Mouse (Mus musculus) intestine, postnatal 0 days (tissue): Measurements from ENCODE around the gene Galnt7. TPM values are rescaled to one million over a fixed set of nuclear protein-coding genes. Genes with fewer than 3 reads are reported as not detected.
A peak's percentile ranks its signal among the peaks of the same experiment; 100 is the strongest.

Source experiments
- ATAC-seq: fragments of 200-750 bp; cut with Nextera tagmentation; 2 replicates; pipeline ENCODE4 v1.8.0; 2017; ENCODE audit warnings: mild to moderate bottlenecking, moderate TSS enrichment, moderate library complexity
- H3K27ac ChIP-seq: fragments of 300-500 bp; sonication (generic); 2 replicates; pipeline ENCODE4 v1.5.1; 2014; ENCODE audit warnings: mild to moderate bottlenecking, low read depth, low read length, moderate library complexity
- H3K27me3 ChIP-seq: fragments of 300-500 bp; sonication (generic); replicated peaks from 2 replicates; pipeline ENCODE4 v1.6.1; 2014; ENCODE audit warnings: low read length, mixed read lengths; ENCODE audit not compliant: control insufficient read depth, insufficient read depth
- H3K36me3 ChIP-seq: fragments of 300-500 bp; sonication (generic); 2 replicates; pipeline ENCODE4 v1.6.1; 2014; ENCODE audit warnings: mild to moderate bottlenecking, moderate library complexity; ENCODE audit not compliant: control insufficient read depth, insufficient read depth
- H3K4me1 ChIP-seq: fragments of 300-500 bp; sonication (generic); replicated peaks from 2 replicates; pipeline ENCODE4 v1.6.1; 2014; ENCODE audit warnings: antibody characterized with exemption, low read length, mixed read lengths; ENCODE audit not compliant: control insufficient read depth, insufficient read depth
- H3K4me2 ChIP-seq: fragments of 300-500 bp; sonication (generic); replicated peaks from 2 replicates; pipeline ENCODE4 v1.6.1; 2014; ENCODE audit warnings: low read depth, mild to moderate bottlenecking, moderate library complexity
- H3K4me3 ChIP-seq: fragments of 300-500 bp; sonication (generic); 2 replicates; pipeline ENCODE4 v1.5.1; 2014; ENCODE audit warnings: low read depth, low read length
- H3K9ac ChIP-seq: fragments of 300-500 bp; sonication (generic); 2 replicates; pipeline ENCODE4 v1.6.1; 2014; ENCODE audit warnings: mild to moderate bottlenecking, low read depth, low read length
- H3K9me3 ChIP-seq: fragments of 300-500 bp; sonication (generic); 2 replicates; pipeline ENCODE4 v1.6.1; 2016; ENCODE audit warnings: mixed run types; ENCODE audit not compliant: control insufficient read depth
- CTCF ChIP-seq: sonication (generic); IDR thresholded peaks from 2 replicates; pipeline ENCODE4 v1.5.1; 2016; ENCODE audit warnings: low read depth, mild to moderate bottlenecking, control low read depth, antibody characterized with exemption, moderate library complexity
- WGBS: fragments of 180-500 bp; shearing (Covaris S2); extraction: QIAGEN DNeasy Blood & Tissue Kit; methylation state at CpG from one replicate; pipeline ENCODE4 v1.1.7; 2014; 5-methylcytosine and 5-hydroxymethylcytosine counted together
- polyA plus RNA-seq: library from polyadenylated mRNA; unstranded; fragments of >200 nt; fragmentation: Nextera tagmentation; extraction: Ambion mirVana; gene quantifications from 2 replicates; pipeline ENCODE4 v1.2.1, GENCODE M21; 2015

Gene Galnt7
- polyA plus RNA-seq, 1 experiment from 2014 or later: 20.2 TPM

GRCm38 (mm10) chr8:57498494-57498846 is 154.4 kb downstream of the Galnt7 start:
- H3K36me3 ChIP-seq: no peaks in the 10 kb centered on the region
- H3K9ac ChIP-seq: 0 out of 2 replicates have a peak overlapping the region, but pooled peaks have one; percentile 3
- H3K27me3 ChIP-seq: no peaks in the 10 kb centered on the region
- 0 out of 2 replicates have a peak, but pooled peaks have one; percentile 31 for ATAC-seq
- H3K4me3 ChIP-seq: no peak overlapping the region
- H3K9me3 ChIP-seq: no peaks in the 10 kb centered on the region
- 43% methylated on average over 8 of the region's 8 CpGs for WGBS
- H3K27ac ChIP-seq: no peak overlapping the region
- H3K4me1 ChIP-seq: 0 out of 2 replicates have a peak, but pooled peaks cover 9% of the 10 kb centered on the region
- no peak for TF ChIP-seq CTCF
- peak overlapping the region; percentile 51 for H3K4me2 ChIP-seq

- WGBS: 93% methylated on average over 4 of the region's 4 CpGs
- H3K4me2 ChIP-seq: no peak overlapping the region
These were observed 161.0 kb downstream of the Galnt7 start for GRCm38 (mm10) chr8:57491873-57492272.

GRCm38 (mm10) chr8:57489896-57490295 is 162.9 kb downstream of the Galnt7 start:
- Histone ChIP-seq H3K36me3 (no peaks in the 10 kb centered on the region), H3K4me3 (no peak overlapping the region), H3K9me3 (no peaks in the 10 kb centered on the region), H3K27ac (peak overlapping the region; percentile 57), H3K9ac (no peak overlapping the region), H3K4me1 (0 out of 2 replicates have a peak, but pooled peaks cover 5% of the 10 kb centered on the region), H3K27me3 (no peaks in the 10 kb centered on the region), H3K4me2 (no peak overlapping the region)
- TF ChIP-seq CTCF: no peak
- ATAC-seq: peak; percentile 75

More at GRCm38 (mm10) chr8:57491873-57492272, 161.0 kb downstream of the Galnt7 start:
- ATAC-seq: no peak
- TF ChIP-seq CTCF: no peak
- Histone ChIP-seq H3K4me3 (no peak overlapping the region), H3K27ac (no peak overlapping the region), H3K36me3 (no peaks in the 10 kb centered on the region), H3K9me3 (no peaks in the 10 kb centered on the region), H3K9ac (no peak overlapping the region), H3K4me1 (no peaks in the 10 kb centered on the region), H3K27me3 (no peaks in the 10 kb centered on the region)

- no peaks in the 10 kb centered on the region for H3K27me3 ChIP-seq
- ATAC-seq: no peak
- H3K9ac ChIP-seq: no peak overlapping the region
- WGBS: 93% methylated on average over 1 of the region's 1 CpGs
- no peaks in the 10 kb centered on the region for H3K9me3 ChIP-seq
- H3K4me2 ChIP-seq: no peak overlapping the region
- no peak overlapping the region for H3K4me3 ChIP-seq
- no peaks in the 10 kb centered on the region for H3K36me3 ChIP-seq
- H3K27ac ChIP-seq: peak overlapping the region; percentile 57
- no peak for TF ChIP-seq CTCF
- H3K4me1 ChIP-seq: 0 out of 2 replicates have a peak, but pooled peaks cover 5% of the 10 kb centered on the region
These were observed 163.5 kb downstream of the Galnt7 start for GRCm38 (mm10) chr8:57489366-57489765.

GRCm38 (mm10) chr8:57488312-57488765 is 164.5 kb downstream of the Galnt7 start:
- under 1% methylated on average over 25 of the region's 25 CpGs for WGBS
- Histone ChIP-seq H3K27me3 (no peaks in the 10 kb centered on the region), H3K4me2 (peak overlapping the region; percentile 89), H3K27ac (peak overlapping the region; percentile 51), H3K9ac (peak overlapping the region; percentile 77; the same call in 1 of the 2 replicates), H3K4me3 (peak overlapping the region; percentile 100), H3K36me3 (no peaks in the 10 kb centered on the region), H3K4me1 (0 out of 2 replicates have a peak, but pooled peaks cover 5% of the 10 kb centered on the region), H3K9me3 (no peaks in the 10 kb centered on the region)
- ATAC-seq: peak; percentile 34
- TF ChIP-seq CTCF: no peak

- Histone ChIP-seq H3K27me3 (no peaks in the 10 kb centered on the region), H3K27ac (peak within 1 kb of the TSS; percentile 78), H3K4me3 (peak within 1 kb of the TSS; percentile 100), H3K4me2 (peak within 1 kb of the TSS; percentile 89), H3K9ac (peak within 1 kb of the TSS; percentile 77), H3K4me1 (0 out of 2 replicates have a peak, but pooled peaks cover 5% of the 10 kb centered on the region), H3K36me3 (no peaks in the 10 kb centered on the region), H3K9me3 (no peaks in the 10 kb centered on the region)
- peak; percentile 95 for ATAC-seq
- no peak for TF ChIP-seq CTCF
- under 1% methylated on average over 56 of the region's 66 CpGs for WGBS
These were observed 165.2 kb downstream of the Galnt7 start, which contains the start of gene Sap30 for GRCm38 (mm10) chr8:57487441-57488155. Gene Sap30 (minus strand): TSS chr8:57487860.
